Mouse (Mus musculus) hindbrain, embryonic 10.5 days (tissue): ENCODE data around the gene Btbd9. TPM values are rescaled to one million over a fixed set of nuclear protein-coding genes. Genes with fewer than 3 reads are reported as not detected.

Experiments
- polyA plus RNA-seq: library from polyadenylated mRNA; unstranded; fragments of >200 nt; fragmentation: Nextera tagmentation; extraction: Ambion mirVana; gene quantifications from 2 replicates; pipeline ENCODE4 v1.2.1, GENCODE M21; 2016

Gene Btbd9
- polyA plus RNA-seq, 1 experiment from 2014 or later: 67.3 TPM

Other genes starting within 250 kb of the Btbd9 start
- 1.0 and 1.3 TPM in 2 replicates for gene Dnah8, start 47.9 kb upstream of the Btbd9 start, polyA plus RNA-seq
- gene Glo1, start 50.4 kb upstream of the Btbd9 start, polyA plus RNA-seq: 230 and 231 TPM in 2 replicates